Mouse (Mus musculus) bone marrow macrophage, adult 2 months (primary cell): Measurements from ENCODE around the gene Nt5c3.

Experiments used
- CTCF ChIP-seq: IDR thresholded peaks from 2 replicates; pipeline ENCODE4 v1.5.1; 2012; ENCODE audit warnings: low read depth, mild to moderate bottlenecking, low read length, moderate library complexity
- POLR2A ChIP-seq: IDR thresholded peaks from 2 replicates; pipeline ENCODE4 v1.6.1; 2012; ENCODE audit warnings: mild to moderate bottlenecking, low read depth, low read length, borderline replicate concordance

DNA sequence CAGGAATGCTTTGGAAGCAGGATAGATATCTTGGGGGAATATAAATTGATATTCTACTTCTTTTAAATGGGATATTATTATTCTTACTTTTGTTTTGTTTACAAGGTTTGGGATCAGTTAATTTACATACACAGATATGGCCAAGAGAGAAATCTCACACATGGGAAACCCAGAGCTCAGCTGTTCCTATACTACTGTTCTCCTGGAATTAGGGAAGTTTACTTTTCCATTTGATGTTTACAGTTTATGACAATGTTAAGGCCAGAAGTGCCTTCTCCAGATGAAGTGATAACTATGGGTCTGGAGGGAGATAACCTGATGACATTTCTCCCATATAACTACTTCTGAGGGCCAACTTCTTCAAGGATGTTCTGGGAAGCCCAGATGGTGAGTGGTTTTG is 46.2 kb upstream of the Nt5c3 start, which contains the start of gene Vmn1r5:
- TF ChIP-seq CTCF: no peak
- TF ChIP-seq POLR2A: no peak
